Comparison of ENCODE assay signal across 10 mouse cellular contexts in the genomic region with DNA sequence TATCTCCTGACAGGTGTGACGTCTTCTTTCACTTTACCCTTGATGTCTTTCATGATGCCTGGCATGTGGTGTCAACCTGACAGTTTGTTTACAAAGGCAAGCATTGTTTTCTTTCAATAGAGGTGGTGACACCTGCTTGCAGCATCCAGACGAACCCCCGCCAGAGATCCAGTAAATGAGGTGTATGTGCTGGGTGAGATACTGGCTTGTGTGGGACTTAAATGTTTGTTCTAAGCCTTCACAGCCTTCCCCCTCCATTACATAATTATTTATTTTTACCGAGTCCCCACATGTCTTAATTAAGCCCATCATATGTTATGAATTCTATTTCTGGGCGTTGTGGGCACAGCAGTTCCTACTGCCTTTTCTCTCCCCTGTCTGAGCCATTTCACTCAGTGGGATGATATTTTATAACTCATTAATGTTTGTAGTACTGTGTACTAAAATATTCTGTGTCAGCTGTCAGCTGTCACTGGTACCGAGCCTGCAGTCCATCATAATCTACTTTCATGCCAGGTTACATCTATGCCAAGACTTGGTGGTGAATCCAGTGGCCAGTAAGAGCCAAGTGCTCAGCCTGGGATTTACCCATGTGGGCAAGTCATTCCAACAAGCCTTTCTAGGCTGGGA.
A peak's percentile ranks its signal among the peaks of the same experiment; 100 is the strongest.
DNase-seq lines count a peak whose midpoint lies in the region; ATAC-seq lines count a peak whose summit lies in the region.
"Had no signal": no experiment of that assay in that cellular context is flagged by ENCODE, and none has a peak within 500 bp of the region (broad histone marks: within the 10 kb centered on the region; RNA-seq: fewer than 3 reads in every experiment).

No protein-coding gene starts in this region.

- H3K4me1 ChIP-seq in lung, embryonic 15.5 days: peaks cover 2% of the 10 kb centered on the region; the same call in 1 of the 2 replicates
- peaks cover 4% of the 10 kb centered on the region; the same call in 1 of the 2 replicates for H3K4me1 ChIP-seq in hindbrain, embryonic 16.5 days (ENCODE audit: control insufficient read depth, insufficient read depth, low read depth, low read length)

- 60% methylated on average over 6 of the region's 6 CpGs for WGBS in lung, embryonic 15.5 days
- 52% methylated on average over 6 of the region's 6 CpGs for WGBS in hindbrain, embryonic 16.5 days

- no peaks in the 10 kb centered on the region for H3K27me3 ChIP-seq in lung, embryonic 15.5 days
- H3K27me3 ChIP-seq in hindbrain, embryonic 16.5 days (replicated peaks; ENCODE audit: control insufficient read depth, insufficient read depth, low read length): no peaks in the 10 kb centered on the region

- no peak overlapping the region for H3K9ac ChIP-seq in lung, embryonic 15.5 days
- no peak overlapping the region for H3K9ac ChIP-seq in hindbrain, embryonic 16.5 days (ENCODE audit: low read depth, low read length)

- DNase-seq in heart, adult 18-20 months: peak; percentile 37 to 57
- DNase-seq in heart, postnatal 36 days: no peak
- no peak for DNase-seq in lung, adult 18-20 months
- DNase-seq in cerebellum, postnatal 14 days: peak; percentile 58 to 71
- no peak for DNase-seq in urinary bladder, postnatal 10 days (ENCODE audit: low spot score)
- no peak for DNase-seq in embryo, embryonic 9.5 days (ENCODE audit: extremely low spot score)
- DNase-seq: adrenal gland, postnatal 36 days; thymus, adult 18-20 months had no signal

- no peak overlapping the region for H3K4me2 ChIP-seq in lung, embryonic 15.5 days
- H3K4me2 ChIP-seq in hindbrain, embryonic 16.5 days (ENCODE audit: low read length): no peak overlapping the region

- no peaks in the 10 kb centered on the region for H3K9me3 ChIP-seq in lung, embryonic 15.5 days
- H3K9me3 ChIP-seq in hindbrain, embryonic 16.5 days (ENCODE audit: control insufficient read depth, low read length): no peaks in the 10 kb centered on the region

- H3K36me3 ChIP-seq in lung, embryonic 15.5 days: no peaks in the 10 kb centered on the region
- no peaks in the 10 kb centered on the region for H3K36me3 ChIP-seq in hindbrain, embryonic 16.5 days (ENCODE audit: control insufficient read depth, insufficient read depth, low read length)

- no peak for ATAC-seq in lung, embryonic 15.5 days (ENCODE audit: borderline replicate concordance, extremely low read depth, low FRiP score, low TSS enrichment)
- ATAC-seq in hindbrain, embryonic 16.5 days: peak; percentile 58; the same call in 1 of the 2 replicates

- H3K4me3 ChIP-seq in lung, embryonic 15.5 days: no peak overlapping the region
- H3K4me3 ChIP-seq in hindbrain, embryonic 16.5 days (ENCODE audit: low read length): no peak overlapping the region

- intact Hi-C loops in heart, postnatal 36 days (cut with DNase I): no loop called here

- peak overlapping the region; percentile 43; the same call in 1 of the 2 replicates for H3K27ac ChIP-seq in lung, embryonic 15.5 days
- H3K27ac ChIP-seq in hindbrain, embryonic 16.5 days (ENCODE audit: low read depth, low read length): peak overlapping the region; percentile 2

Comparison
In these comparisons a context has a peak if more than half of its experiments do, and no peak if none do; other contexts are left out.
1. DNase-seq: peak in heart, adult 18-20 months (2 of 2) and cerebellum, postnatal 14 days (2 of 2); none in heart, postnatal 36 days (0 of 2), lung, adult 18-20 months (0 of 2), urinary bladder, postnatal 10 days (single experiment) and embryo, embryonic 9.5 days (single experiment).